Mouse (Mus musculus): ENCODE data around the gene Gas7. TPM values are rescaled to one million over a fixed set of nuclear protein-coding genes. Genes with fewer than 3 reads are reported as not detected.

Gene Gas7
- polyA plus RNA-seq, 1 experiment from 2014 or later, result 5.4 TPM

GRCm38 (mm10) chr11:67533151-67533550, 77.9 kb downstream of the Gas7 start:
- H3K9ac ChIP-seq (ENCODE audit: low read depth, low read length), result no peak overlapping the region

GRCm38 (mm10) chr11:67535703-67536102, 80.5 kb downstream of the Gas7 start:
- H3K27me3 ChIP-seq (replicated peaks; ENCODE audit: control insufficient read depth, insufficient read depth, low read length), result no peaks in the 10 kb centered on the region
- ATAC-seq, result no peak
- H3K36me3 ChIP-seq (ENCODE audit: control insufficient read depth, insufficient read depth), result no peaks in the 10 kb centered on the region
- no peaks in the 10 kb centered on the region for H3K9me3 ChIP-seq (ENCODE audit: control insufficient read depth)
- WGBS, result 91% methylated on average over 1 of the region's 1 CpGs
- TF ChIP-seq CTCF (IDR thresholded peaks at IDR 0.05; ENCODE audit: low read depth), result no peak
- no peak overlapping the region for H3K27ac ChIP-seq (ENCODE audit: low read depth, low read length)
- H3K4me1 ChIP-seq (replicated peaks; ENCODE audit: control insufficient read depth, insufficient read depth, low read length), result no peaks in the 10 kb centered on the region
- no peak overlapping the region for H3K9ac ChIP-seq (ENCODE audit: low read depth, low read length)
- no peak overlapping the region for H3K4me3 ChIP-seq (ENCODE audit: low read depth, low read length)
- H3K4me2 ChIP-seq (replicated peaks; ENCODE audit: low read depth), result no peak overlapping the region

More at GRCm38 (mm10) chr11:67533151-67533550, 77.9 kb downstream of the Gas7 start:
- no peaks in the 10 kb centered on the region for H3K36me3 ChIP-seq (ENCODE audit: control insufficient read depth, insufficient read depth)
- no peak for ATAC-seq
- no peaks in the 10 kb centered on the region for H3K27me3 ChIP-seq (replicated peaks; ENCODE audit: control insufficient read depth, insufficient read depth, low read length)
- WGBS, result 77% methylated on average over 6 of the region's 6 CpGs
- no peaks in the 10 kb centered on the region for H3K4me1 ChIP-seq (replicated peaks; ENCODE audit: control insufficient read depth, insufficient read depth, low read length)
- no peak overlapping the region for H3K4me3 ChIP-seq (ENCODE audit: low read depth, low read length)
- H3K4me2 ChIP-seq (replicated peaks; ENCODE audit: low read depth), result no peak overlapping the region
- TF ChIP-seq CTCF (IDR thresholded peaks at IDR 0.05; ENCODE audit: low read depth), result no peak
- H3K9me3 ChIP-seq (ENCODE audit: control insufficient read depth), result no peaks in the 10 kb centered on the region
- H3K27ac ChIP-seq (ENCODE audit: low read depth, low read length), result no peak overlapping the region

GRCm38 (mm10) chr11:67536413-67536812, 81.2 kb downstream of the Gas7 start:
- H3K27ac ChIP-seq (ENCODE audit: low read depth, low read length), result no peak overlapping the region
- WGBS, result 70% methylated on average over 1 of the region's 1 CpGs
- no peaks in the 10 kb centered on the region for H3K36me3 ChIP-seq (ENCODE audit: control insufficient read depth, insufficient read depth)
- TF ChIP-seq CTCF (IDR thresholded peaks at IDR 0.05; ENCODE audit: low read depth), result no peak
- ATAC-seq, result no peak
- no peak overlapping the region for H3K4me3 ChIP-seq (ENCODE audit: low read depth, low read length)
- H3K9me3 ChIP-seq (ENCODE audit: control insufficient read depth), result no peaks in the 10 kb centered on the region
- no peak overlapping the region for H3K9ac ChIP-seq (ENCODE audit: low read depth, low read length)
- no peak overlapping the region for H3K4me2 ChIP-seq (replicated peaks; ENCODE audit: low read depth)
- H3K4me1 ChIP-seq (replicated peaks; ENCODE audit: control insufficient read depth, insufficient read depth, low read length), result no peaks in the 10 kb centered on the region
- no peaks in the 10 kb centered on the region for H3K27me3 ChIP-seq (replicated peaks; ENCODE audit: control insufficient read depth, insufficient read depth, low read length)

GRCm38 (mm10) chr11:67537353-67537752, 82.1 kb downstream of the Gas7 start:
- H3K9me3 ChIP-seq (ENCODE audit: control insufficient read depth), result no peaks in the 10 kb centered on the region
- no peak for ATAC-seq
- no peak overlapping the region for H3K4me3 ChIP-seq (ENCODE audit: low read depth, low read length)
- no peaks in the 10 kb centered on the region for H3K36me3 ChIP-seq (ENCODE audit: control insufficient read depth, insufficient read depth)
- H3K27ac ChIP-seq (ENCODE audit: low read depth, low read length), result no peak overlapping the region
- WGBS, result 88% methylated on average over 4 of the region's 4 CpGs
- H3K9ac ChIP-seq (ENCODE audit: low read depth, low read length), result no peak overlapping the region
- H3K27me3 ChIP-seq (replicated peaks; ENCODE audit: control insufficient read depth, insufficient read depth, low read length), result no peaks in the 10 kb centered on the region
- no peaks in the 10 kb centered on the region for H3K4me1 ChIP-seq (replicated peaks; ENCODE audit: control insufficient read depth, insufficient read depth, low read length)
- TF ChIP-seq CTCF (IDR thresholded peaks at IDR 0.05; ENCODE audit: low read depth), result peak; percentile 40
- H3K4me2 ChIP-seq (replicated peaks; ENCODE audit: low read depth), result no peak overlapping the region

GRCm38 (mm10) chr11:67538557-67538956, 83.3 kb downstream of the Gas7 start:
- Histone ChIP-seq H3K4me3 (ENCODE audit: low read depth, low read length) (no peak overlapping the region), H3K9ac (ENCODE audit: low read depth, low read length) (no peak overlapping the region), H3K36me3 (ENCODE audit: control insufficient read depth, insufficient read depth) (no peaks in the 10 kb centered on the region), H3K4me2 (replicated peaks; ENCODE audit: low read depth) (no peak overlapping the region), H3K27ac (ENCODE audit: low read depth, low read length) (no peak overlapping the region), H3K4me1 (replicated peaks; ENCODE audit: control insufficient read depth, insufficient read depth, low read length) (no peaks in the 10 kb centered on the region), H3K9me3 (ENCODE audit: control insufficient read depth) (no peaks in the 10 kb centered on the region), H3K27me3 (replicated peaks; ENCODE audit: control insufficient read depth, insufficient read depth, low read length) (no peaks in the 10 kb centered on the region)
- TF ChIP-seq CTCF (IDR thresholded peaks at IDR 0.05; ENCODE audit: low read depth), result no peak
- ATAC-seq, result no peak
- WGBS, result 57% methylated on average over 6 of the region's 6 CpGs

- H3K4me3 ChIP-seq (ENCODE audit: low read depth, low read length), result no peak overlapping the region
- H3K27me3 ChIP-seq (replicated peaks; ENCODE audit: control insufficient read depth, insufficient read depth, low read length), result no peaks in the 10 kb centered on the region
- ATAC-seq, result no peak
- no peaks in the 10 kb centered on the region for H3K36me3 ChIP-seq (ENCODE audit: control insufficient read depth, insufficient read depth)
- 0 out of 2 replicates have a peak, but pooled peaks cover 5% of the 10 kb centered on the region for H3K4me1 ChIP-seq (replicated peaks; ENCODE audit: control insufficient read depth, insufficient read depth, low read length)
- H3K4me2 ChIP-seq (replicated peaks; ENCODE audit: low read depth), result no peak overlapping the region
- no peak overlapping the region for H3K9ac ChIP-seq (ENCODE audit: low read depth, low read length)
- TF ChIP-seq CTCF (IDR thresholded peaks at IDR 0.05; ENCODE audit: low read depth), result no peak
- 18% methylated on average over 11 of the region's 11 CpGs for WGBS
- H3K27ac ChIP-seq (ENCODE audit: low read depth, low read length), result no peak overlapping the region
- no peaks in the 10 kb centered on the region for H3K9me3 ChIP-seq (ENCODE audit: control insufficient read depth)
Observed at GRCm38 (mm10) chr11:67544656-67545432, 89.6 kb downstream of the Gas7 start.
